In the genomic region with DNA sequence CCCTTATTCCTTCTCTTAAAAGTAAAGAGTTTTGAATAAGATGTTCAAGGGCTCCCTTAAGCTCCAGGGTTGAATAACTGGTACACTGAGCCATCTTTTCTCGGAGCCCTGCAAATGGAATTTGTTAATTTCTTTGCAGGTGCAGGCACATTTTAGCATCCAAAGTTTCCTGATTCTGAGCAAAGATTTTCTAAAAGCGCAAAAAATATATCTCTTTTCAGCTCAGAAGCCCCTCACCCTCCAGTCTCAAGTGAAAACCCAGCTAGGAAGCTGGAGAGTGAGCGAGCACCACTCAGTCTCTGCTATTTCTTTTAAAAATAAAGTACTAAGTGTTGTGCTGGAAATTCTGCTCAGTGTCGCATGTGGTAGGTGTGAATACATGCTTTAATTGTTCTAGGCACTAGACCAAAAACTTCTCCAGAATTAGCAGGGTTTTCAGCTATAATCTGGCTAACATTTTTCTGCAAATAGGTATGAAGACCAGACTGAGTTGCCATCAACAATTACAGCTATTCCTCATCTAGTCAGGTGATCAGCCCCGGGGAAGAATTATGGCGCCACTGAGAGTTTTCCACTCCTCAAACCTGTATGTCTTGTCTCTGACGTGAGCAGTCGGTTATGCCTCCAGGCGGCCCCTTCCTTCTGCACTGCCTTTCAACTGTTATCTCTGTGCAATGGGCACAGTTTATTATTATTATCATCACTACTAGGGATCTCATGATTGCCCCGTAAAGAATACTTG, we compare ENCODE assay signal across 11 mouse cellular contexts.
A peak's percentile ranks its signal among the peaks of the same experiment; 100 is the strongest.
DNase-seq lines count a peak whose midpoint lies in the region; ATAC-seq and TF ChIP-seq lines count a peak whose summit lies in the region.
"Had no signal": no experiment of that assay in that cellular context is flagged by ENCODE, and none has a peak within 500 bp of the region (broad histone marks: within the 10 kb centered on the region; RNA-seq: fewer than 3 reads in every experiment).

No protein-coding gene starts in this region.

- H3K27me3 ChIP-seq in intestine, embryonic 15.5 days (replicated peaks), result no peaks in the 10 kb centered on the region

- H3K4me3 ChIP-seq in layer of hippocampus, adult 2 months, result no peak overlapping the region
- no peak overlapping the region for H3K4me3 ChIP-seq in cortical plate, adult 2 months (ENCODE audit: insufficient read depth, low read length)
- no peak overlapping the region for H3K4me3 ChIP-seq in intestine, embryonic 15.5 days (replicated peaks)
- H3K4me3 ChIP-seq: liver, embryonic 15.5 days had no signal

- ATAC-seq in frontal cortex, adult (ENCODE audit: low TSS enrichment), result peak; percentile 75
- peak; percentile 46 for ATAC-seq in intestine, embryonic 15.5 days

- no peak overlapping the region for H3K4me2 ChIP-seq in intestine, embryonic 15.5 days (replicated peaks)
- H3K4me2 ChIP-seq: heart, embryonic 11.5 days; liver, embryonic 15.5 days had no signal

- peak overlapping the region; percentile 99 for H3K27ac ChIP-seq in layer of hippocampus, adult 2 months
- H3K27ac ChIP-seq in cortical plate, adult 2 months (ENCODE audit: insufficient read depth, low read length), result 0 out of 2 replicates have a peak overlapping the region, but pooled peaks have one; percentile 28
- no peak overlapping the region for H3K27ac ChIP-seq in intestine, embryonic 15.5 days
- H3K27ac ChIP-seq: liver, embryonic 15.5 days; stomach, postnatal 0 days had no signal

- H3K36me3 ChIP-seq in intestine, embryonic 15.5 days, result no peaks in the 10 kb centered on the region
- H3K36me3 ChIP-seq: liver, embryonic 15.5 days had no signal

- H3K4me1 ChIP-seq in cortical plate, adult 2 months (ENCODE audit: control insufficient read depth, insufficient read depth, low read length), result peaks cover 3% of the 10 kb centered on the region; the same call in 1 of the 2 replicates
- H3K4me1 ChIP-seq in intestine, embryonic 15.5 days (replicated peaks), result peaks cover 4% of the 10 kb centered on the region; the same call in 1 of the 2 replicates
- H3K4me1 ChIP-seq: liver, embryonic 15.5 days had no signal

- no peak for DNase-seq in frontal cortex, postnatal 14 days (ENCODE audit: low spot score in 2 of 2)
- DNase-seq in layer of hippocampus, adult 2 months (ENCODE audit: low spot score in 2 of 2), result peak in 1 of 2 experiments; percentile 30
- DNase-seq in layer of hippocampus, adult 11-12 months (ENCODE audit: low spot score), result no peak
- no peak for DNase-seq in kidney, postnatal 4 days
- DNase-seq: thymus, postnatal 36 days had no signal

- TF ChIP-seq CTCF in layer of hippocampus, adult 2 months (conservative IDR thresholded peaks at IDR 0.05), result no peak
- TF ChIP-seq CTCF in cortical plate, adult 2 months (IDR thresholded peaks at IDR 0.05; ENCODE audit: extremely low read depth, insufficient read depth, low read length), result no peak

- no peak overlapping the region for H3K9ac ChIP-seq in intestine, embryonic 15.5 days
- H3K9ac ChIP-seq: liver, embryonic 15.5 days had no signal

- no peak for TF ChIP-seq POLR2A in cortical plate, adult 2 months (IDR thresholded peaks at IDR 0.05; ENCODE audit: extremely low read depth, insufficient read depth, low read length)

- WGBS in intestine, embryonic 15.5 days, result 64% methylated on average over 10 of the region's 10 CpGs

- H3K9me3 ChIP-seq in intestine, embryonic 15.5 days, result no peaks in the 10 kb centered on the region
- H3K9me3 ChIP-seq: liver, embryonic 15.5 days had no signal
